Mouse (Mus musculus) frontal cortex, adult (tissue): ENCODE measurements around the gene Ltn1.

ENCODE experiments used
- ATAC-seq: cut with Nextera tagmentation; 2 replicates; pipeline ENCODE4 v1.9.2; 2017; ENCODE audit warnings: mild to moderate bottlenecking, moderate library complexity, mixed read lengths; ENCODE audit not compliant: low TSS enrichment

Ltn1 gene

DNA sequence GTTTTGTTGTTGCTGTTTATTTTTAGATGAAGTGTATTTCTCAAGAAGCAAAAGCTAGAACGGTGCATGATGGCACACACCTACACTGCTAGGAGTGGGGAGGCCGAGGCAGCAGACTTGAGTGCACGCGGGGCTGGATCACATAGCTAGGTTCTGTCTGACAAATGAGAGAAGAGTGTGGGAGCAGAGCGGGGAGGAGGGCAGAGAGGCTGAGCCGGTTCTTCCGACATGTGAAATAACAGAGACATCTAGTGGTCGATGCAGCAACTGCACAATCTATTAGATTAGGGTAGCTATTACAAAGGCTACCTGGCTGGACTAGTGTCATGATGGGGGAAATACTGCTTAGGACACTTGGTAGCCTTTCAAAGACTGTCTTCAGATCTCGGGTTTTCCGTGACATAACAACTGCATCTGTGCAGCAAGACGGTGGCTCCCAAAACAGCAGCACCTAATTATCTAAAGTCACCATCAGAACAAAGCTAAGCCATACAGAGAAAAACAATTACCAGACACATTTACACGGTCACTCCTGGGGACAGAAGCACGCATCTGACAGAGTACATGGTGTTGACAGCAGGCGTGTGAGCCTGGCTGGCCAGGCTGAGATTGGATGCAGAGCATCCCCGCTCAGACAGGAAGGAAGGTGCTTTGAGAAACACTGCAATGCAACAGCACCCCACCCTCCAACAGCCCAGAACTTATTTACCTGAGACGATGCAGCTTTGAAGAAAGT, 38.4 kb downstream of the Ltn1 start:
- peak; percentile 97 for ATAC-seq

DNA sequence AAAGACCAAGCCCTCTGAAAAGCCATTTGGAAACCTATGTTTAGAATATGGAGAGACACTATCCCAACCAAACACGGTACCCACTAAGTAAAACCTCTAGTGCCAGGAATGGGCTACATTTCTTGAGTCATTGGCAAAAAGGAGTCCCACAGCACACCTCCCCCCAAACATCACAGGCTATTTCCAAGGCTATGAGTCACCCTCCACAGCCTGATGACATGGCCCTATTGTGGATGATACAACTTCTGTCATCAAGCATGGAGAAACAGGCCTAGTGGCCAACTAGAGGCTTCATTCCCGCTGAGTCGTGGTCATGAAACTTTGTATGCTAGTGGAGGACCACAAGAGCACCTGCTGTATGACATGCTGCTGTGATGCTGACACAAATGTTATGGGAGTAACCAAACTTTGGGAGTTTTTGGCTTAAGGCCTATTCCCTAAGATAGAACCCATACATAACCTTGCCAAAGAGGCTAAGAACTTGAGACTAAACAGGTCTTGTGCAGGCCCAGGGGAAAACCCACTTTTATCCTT, 44.9 kb downstream of the Ltn1 start:
- ATAC-seq: peak; percentile 72

DNA sequence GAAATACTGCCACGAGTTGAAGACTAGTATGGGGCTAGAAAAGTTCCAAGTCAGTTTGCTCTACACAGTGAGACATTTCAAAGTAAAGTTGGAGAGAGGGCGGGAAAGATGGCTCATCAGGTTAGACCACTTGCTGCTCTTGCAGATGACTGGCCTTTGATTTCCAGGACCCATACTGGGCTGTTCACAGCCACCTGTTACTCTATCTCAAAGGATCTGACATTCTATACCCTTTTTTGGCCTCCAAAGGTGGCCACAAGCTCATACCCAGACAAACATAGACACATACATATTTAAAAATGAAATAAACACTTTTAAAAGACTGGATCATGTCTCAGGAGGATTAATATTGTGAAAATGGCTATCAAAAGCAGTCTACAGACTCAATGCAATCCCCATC, 48.0 kb downstream of the Ltn1 start:
- ATAC-seq: no peak

DNA sequence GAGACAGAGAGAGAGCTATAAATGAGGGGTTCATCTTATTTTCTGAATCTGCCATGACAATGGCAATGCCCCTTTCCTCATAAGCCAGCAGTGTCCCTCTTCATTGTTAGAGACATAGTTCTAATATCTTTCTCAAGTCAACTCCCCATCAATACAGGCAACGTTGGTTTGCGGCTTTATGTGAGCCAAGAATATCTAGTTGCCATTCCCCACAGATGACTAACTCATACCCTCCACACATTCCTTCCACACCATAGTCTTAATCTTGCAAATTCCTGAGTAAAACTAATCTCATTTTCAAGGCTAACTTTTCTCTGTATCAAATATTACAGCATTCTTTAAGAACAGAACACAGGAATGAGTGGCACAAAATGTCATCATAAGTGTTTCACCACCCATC, 49.4 kb downstream of the Ltn1 start:
- peak; percentile 52; the same call in 1 of the 2 replicates for ATAC-seq

DNA sequence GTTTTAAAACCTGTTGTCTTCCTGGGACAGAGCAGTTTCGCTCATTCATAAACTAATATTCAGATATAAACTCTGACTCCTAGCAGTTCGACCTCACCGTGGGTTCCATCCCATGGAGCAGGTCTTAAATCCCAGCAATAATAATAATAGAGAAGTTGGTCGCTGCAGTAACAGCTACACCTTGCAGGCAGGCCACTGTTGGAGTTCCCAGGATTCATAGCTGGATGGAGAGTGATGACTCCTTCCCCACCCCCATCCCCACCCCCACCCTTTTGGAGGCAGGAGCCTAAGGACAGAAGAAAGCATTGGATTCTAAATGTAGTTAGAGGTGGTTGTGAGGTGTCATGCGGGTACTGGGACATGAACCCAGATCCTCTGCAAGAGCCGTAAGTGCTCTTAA, 66.0 kb downstream of the Ltn1 start:
- ATAC-seq: no peak

DNA sequence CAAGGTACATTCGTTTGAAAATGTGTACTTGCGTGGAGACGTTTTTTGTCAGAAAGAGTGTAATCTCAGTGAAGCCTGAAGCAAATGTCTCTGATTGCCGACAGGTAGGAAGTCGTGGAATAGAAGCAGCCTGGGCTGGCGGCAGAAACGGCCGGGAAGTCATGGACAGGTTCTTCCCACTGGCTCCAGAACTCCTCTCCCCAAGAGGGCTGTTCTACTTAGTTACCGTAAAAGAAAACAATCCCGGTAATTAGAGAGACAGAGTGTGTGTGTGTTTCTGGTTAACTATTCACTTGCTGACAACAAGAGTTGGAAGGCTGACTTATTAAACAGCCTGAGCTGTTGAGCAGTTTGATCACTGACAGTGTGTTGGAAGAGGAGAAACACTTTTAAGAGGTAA, 66.4 kb downstream of the Ltn1 start:
- no peak for ATAC-seq

DNA sequence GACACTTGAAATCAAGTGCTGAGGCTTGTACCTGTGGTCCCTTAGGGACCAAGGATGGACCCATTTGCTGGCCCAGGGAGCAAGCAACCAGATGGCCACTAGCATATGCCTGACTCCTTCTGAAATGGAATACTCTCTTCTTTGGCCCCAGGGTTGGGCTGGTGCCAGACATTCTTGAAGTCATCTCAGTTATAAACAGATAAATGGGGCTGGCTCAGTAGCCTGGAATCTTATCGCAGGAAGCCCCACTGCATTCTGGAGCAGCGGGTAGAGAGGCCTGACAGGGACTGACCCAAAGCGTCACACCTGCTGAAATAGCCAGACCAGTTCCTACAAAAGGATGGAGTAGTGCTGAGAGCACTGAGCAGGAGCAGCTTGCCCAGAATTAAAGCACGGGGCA, 68.2 kb downstream of the Ltn1 start:
- no peak for ATAC-seq

DNA sequence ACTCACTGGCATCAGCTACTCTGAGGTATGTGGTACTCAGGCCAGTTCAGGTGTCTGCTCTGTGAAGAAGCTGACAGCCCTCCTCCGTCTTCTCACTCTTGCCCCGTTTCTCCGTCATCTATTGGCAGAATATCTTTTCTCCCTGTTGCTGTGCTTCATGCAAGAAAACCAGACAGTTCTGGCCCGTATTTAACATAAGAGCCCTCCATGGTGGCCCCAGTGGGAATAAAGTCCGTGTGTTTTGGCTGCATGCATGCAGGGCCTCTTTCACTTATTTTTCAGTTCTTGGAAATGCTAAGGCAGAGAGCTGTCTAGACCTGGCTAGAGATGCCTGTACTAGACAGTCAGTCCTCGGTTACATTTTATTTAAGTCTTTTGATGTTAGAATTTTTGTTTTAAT, 72.3 kb downstream of the Ltn1 start:
- no peak for ATAC-seq

DNA sequence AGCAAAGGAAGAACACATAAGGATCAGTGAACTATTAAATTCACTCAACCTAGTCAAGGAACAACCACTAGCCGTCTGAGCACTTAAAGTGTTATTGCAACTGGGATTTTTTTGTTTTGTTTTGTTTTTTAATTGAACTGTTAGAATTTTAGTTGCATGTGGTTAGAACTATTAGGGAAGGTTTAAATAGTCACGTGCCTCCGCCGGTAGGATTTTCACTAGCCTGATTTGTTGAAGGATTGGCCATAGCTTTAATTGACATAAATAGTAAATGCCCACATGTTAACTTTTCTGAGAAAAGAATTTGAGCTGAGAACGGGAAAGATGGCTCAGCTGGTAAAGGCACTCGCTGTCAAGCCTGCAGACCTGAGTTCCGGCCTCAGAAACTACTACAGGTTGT, 77.7 kb downstream of the Ltn1 start:
- ATAC-seq: no peak

DNA sequence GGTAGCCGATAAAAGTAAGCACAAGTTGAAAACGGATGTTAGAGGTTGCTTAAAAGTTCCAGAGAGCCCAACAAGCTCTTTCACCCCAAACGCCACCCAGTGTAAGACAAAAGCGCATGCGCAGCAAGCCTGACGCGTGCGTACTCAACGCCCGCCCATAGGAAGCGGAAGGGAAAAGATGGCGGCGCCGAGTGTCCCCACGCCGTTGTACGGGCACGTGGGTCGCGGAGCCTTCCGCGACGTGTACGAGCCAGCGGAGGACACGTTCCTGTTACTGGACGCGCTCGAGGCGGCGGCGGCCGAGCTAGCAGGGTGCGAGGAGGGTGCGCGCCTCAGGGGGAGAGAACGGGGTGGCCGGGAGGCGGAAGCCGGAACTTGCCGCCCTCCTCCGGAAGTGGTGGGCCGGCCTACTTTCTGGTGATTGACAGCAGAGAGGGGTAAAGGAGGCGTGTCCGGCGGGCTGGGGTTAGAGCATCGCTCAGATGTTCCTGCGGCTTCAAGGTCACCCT, 78.3 kb downstream of the Ltn1 start, which contains the start of gene N6amt1:
Gene N6amt1 (plus strand): TSS at position 111 of the 509 bp plus-strand sequence.
- ATAC-seq: peak; percentile 100

DNA sequence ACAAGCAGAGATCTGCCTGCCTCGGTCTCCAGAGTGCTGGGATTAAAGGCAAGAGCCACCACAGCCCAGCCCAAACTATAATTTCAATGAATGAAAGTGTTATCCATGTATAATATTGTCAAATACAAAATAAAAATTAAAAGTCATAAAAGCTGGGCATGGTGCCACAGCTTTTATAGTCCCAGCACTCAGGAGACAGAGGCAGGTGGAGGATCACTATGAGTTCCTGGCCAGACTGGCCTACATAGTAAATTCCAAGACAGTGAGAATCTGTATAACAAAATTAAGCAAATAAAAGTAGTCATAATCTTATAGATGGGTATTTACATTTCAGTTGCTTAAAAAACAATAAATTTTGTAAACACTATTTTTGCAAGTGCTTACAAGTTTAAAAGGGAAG, 78.8 kb downstream of the Ltn1 start:
- ATAC-seq: no peak

DNA sequence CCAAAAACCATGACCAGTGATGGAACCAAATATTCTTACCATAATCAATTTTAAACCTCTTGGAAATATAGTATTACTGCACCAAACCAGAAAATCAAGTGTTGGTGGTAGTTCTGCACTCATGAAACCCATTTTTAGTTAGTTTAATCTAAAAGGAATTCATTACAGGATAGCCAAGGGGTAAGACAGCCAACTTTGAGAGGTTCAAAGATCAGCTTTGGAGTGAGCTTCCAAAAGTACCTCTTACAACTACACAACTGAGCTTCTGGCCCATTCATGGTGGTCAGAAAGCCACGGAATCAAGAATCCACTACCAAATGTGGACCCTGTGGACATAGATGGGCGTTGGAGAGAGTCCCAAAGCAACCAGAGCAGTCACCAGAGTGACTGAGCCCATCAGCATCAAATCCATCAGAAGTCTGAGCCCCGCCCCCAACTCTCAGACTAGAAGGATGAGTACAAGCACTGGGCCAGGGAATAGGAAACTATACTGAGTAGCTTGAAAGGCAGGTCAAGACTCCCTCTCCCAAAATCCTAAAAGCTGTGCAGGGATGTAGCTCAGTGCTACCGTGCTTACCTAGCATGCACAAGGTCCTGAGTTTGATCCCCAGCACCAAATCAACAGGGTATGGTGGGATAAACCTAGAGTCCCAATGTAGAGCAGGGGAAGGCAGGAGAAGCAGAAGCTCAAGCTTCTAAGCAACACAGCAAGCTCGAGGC, 80.9 kb downstream of the Ltn1 start:
- ATAC-seq: no peak

DNA sequence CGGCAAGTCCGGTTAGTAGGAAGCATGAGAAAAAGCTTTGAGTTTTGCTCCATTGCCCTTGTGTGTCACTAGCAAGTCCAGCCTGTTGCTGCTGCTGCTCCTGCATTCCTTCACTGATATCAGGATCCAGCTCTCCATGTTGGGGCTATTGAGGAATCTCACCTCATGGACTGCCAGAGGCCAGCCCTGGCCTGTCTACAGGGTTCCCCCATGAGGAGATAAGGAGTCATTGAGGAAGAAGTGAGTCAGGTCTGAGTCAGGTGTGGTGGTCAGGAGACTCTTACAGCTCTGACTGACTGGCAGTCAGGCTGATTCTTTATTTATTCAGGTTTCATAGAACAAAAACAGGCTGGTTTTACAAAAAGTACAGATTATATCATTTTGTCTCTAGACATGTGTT, 84.3 kb downstream of the Ltn1 start:
- ATAC-seq: no peak

DNA sequence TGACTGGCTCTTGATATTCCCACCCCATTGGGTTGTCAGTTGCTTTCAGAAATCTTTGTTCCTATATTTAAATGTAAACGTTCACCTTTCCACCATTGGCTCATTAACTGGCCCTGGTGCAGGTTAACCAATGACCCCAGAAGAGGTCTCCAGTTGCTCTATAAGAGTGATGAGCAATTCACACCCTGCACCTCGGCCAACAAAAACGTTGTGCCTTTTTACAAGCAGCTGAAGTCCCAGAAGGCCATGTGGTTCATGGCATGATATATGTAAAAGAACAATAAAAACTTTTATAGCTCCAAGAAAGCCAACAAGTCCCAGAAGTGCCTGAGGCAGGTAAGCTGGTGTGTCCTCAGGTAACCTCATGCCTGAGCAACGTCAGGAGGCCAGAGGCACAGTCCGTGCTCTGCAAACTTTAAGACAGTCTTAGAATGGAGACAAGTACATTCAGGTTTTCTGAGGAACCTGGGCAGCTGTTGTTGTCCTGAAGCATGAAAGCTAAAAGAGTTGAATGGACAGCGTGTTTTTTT, 91.3 kb downstream of the Ltn1 start:
- ATAC-seq: no peak

DNA sequence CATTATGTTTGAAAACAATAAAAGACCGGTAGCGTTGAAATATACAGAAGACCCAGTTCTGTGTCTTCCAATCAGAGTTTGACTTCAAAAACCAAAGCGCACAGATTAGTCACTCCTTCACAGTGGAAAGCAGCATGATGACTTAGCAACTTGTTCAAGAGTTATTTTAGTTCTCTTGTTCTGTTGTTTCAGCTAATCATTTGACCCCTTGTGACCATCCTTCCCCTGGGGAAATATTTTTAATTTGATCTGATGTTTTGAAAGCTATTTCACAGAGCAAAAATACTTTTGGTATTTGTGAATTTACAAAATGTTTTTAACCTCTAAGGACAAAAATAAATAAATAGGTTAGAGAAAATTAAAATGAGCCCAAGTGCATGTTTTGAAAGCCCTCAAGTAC, 97.7 kb downstream of the Ltn1 start:
- no peak for ATAC-seq

DNA sequence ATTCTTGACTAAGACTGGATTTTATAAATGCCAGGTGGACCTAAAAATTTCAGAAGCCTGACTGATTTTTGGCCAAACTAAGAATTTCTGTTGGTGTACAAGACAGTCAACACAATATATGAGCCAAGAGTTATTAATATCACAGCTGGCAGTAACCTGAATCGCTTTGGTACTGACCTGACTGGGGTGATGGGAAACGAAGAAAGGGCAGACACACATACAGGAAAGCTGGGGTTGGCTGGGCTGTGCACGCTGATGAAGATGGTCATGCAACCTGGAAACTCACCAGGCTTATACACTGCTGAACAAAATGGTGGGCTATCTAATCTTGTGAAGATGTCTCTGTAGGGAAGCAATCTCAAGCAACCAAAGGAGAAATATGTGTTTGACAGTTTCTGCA, 102.4 kb downstream of the Ltn1 start:
- ATAC-seq: no peak
